Mouse (Mus musculus) hindbrain, embryonic 10.5 days (tissue): Measurements from ENCODE around the gene Ube3b. TPM values are rescaled to one million over a fixed set of nuclear protein-coding genes. Genes with fewer than 3 reads are reported as not detected.

ENCODE experiments used
- DNase-seq: peaks from one replicate; pipeline ENCODE4 v3.0.0-alpha.2; 2017; ENCODE audit warnings: low spot score
- H3K27ac ChIP-seq: fragments of 300-500 bp; sonication (generic); 2 replicates; pipeline ENCODE4 v1.5.1; 2016; ENCODE audit warnings: mild to moderate bottlenecking, moderate library complexity
- H3K27me3 ChIP-seq: fragments of 300-500 bp; sonication (generic); 2 replicates; pipeline ENCODE4 v1.6.1; 2016; ENCODE audit warnings: mild to moderate bottlenecking; ENCODE audit not compliant: poor library complexity, insufficient read depth, severe bottlenecking
- H3K36me3 ChIP-seq: fragments of 300-500 bp; sonication (generic); 2 replicates; pipeline ENCODE4 v1.6.1; 2016; ENCODE audit warnings: mild to moderate bottlenecking, moderate library complexity
- H3K4me1 ChIP-seq: fragments of 300-500 bp; sonication (generic); replicated peaks from 2 replicates; pipeline ENCODE4 v1.6.1; 2016; ENCODE audit warnings: mild to moderate bottlenecking
- H3K4me3 ChIP-seq: fragments of 300-500 bp; sonication (generic); 2 replicates; pipeline ENCODE4 v1.5.1; 2016; ENCODE audit warnings: mild to moderate bottlenecking, moderate library complexity
- H3K9me3 ChIP-seq: fragments of 300-500 bp; sonication (generic); 2 replicates; pipeline ENCODE4 v1.6.1; 2016; ENCODE audit warnings: mild to moderate bottlenecking, moderate library complexity
- WGBS: fragments of 180-500 bp; shearing (Covaris S2); methylation state at CpG from one replicate; pipeline ENCODE4 v1.1.7; 2016; 5-methylcytosine and 5-hydroxymethylcytosine counted together
- polyA plus RNA-seq: library from polyadenylated mRNA; unstranded; fragments of >200 nt; fragmentation: Nextera tagmentation; extraction: Ambion mirVana; gene quantifications from 2 replicates; pipeline ENCODE4 v1.2.1, GENCODE M21; 2016

Ube3b gene
- polyA plus RNA-seq, 1 experiment from 2014 or later = 56.2 TPM

DNA sequence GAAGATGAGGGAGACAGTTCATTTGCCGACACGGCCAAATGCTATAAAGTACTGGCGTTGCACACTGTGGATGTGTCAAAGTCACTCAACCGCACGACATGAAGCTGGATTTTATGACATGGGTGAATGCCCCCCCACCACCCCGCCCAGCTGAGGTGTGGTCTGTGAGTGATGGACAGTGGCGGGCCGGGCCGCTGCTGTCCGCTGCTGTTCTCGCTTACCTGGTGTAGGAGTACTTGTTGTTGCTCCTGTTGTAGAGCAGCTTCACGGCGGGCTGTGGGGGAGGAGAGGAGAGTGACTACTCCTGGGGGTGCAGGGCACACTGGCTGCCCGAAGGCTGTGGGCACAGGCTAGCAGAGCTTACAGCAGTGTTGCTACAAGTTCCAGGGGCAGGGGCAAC lies 12.3 kb upstream of the Ube3b start:
- no peak overlapping the region for H3K4me3 ChIP-seq
- no peaks in the 10 kb centered on the region for H3K27me3 ChIP-seq
- H3K9me3 ChIP-seq = no peaks in the 10 kb centered on the region
- 94% methylated on average over 14 of the region's 14 CpGs for WGBS
- no peak overlapping the region for H3K27ac ChIP-seq
- H3K36me3 ChIP-seq = peaks cover 100% of the 10 kb centered on the region
- no peak for DNase-seq
- H3K4me1 ChIP-seq = peaks cover 36% of the 10 kb centered on the region

DNA sequence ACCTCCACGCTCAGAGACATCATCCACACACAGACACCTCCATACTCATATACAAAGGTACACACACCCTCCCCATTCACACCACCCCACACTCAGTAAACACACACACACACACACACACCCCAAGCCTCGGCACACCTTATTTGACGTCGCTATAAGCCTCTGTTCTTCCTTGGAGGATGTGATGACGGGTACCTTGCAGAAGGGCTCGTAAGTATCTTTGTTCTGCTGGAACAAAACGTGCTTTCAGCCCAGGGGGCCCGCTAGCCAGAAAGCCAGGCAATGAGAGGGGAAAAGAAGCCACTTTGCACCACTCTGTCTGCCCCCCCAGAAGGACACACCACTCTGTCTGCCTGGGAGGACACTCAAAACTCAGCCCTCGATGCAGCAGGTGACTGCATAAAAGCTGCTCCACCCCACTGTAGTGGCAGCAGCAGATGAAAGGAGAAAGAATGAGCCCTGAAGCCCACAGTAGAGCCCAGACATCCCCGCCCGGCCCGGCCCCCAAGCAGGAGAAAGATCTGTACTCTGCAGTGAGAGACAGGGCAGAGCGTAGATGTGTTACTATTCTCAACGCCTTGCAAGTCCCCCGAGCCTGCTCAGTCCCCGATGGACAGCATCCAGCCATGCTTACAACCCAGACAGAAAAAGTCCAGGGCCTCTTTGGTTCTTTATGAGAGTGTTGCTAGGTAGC lies 11.5 kb upstream of the Ube3b start:
- no peak overlapping the region for H3K27ac ChIP-seq
- peaks cover 44% of the 10 kb centered on the region for H3K4me1 ChIP-seq
- WGBS = 91% methylated on average over 16 of the region's 16 CpGs
- H3K27me3 ChIP-seq = no peaks in the 10 kb centered on the region
- DNase-seq = no peak
- H3K4me3 ChIP-seq = no peak overlapping the region
- H3K36me3 ChIP-seq = peaks cover 100% of the 10 kb centered on the region
- no peaks in the 10 kb centered on the region for H3K9me3 ChIP-seq

DNA sequence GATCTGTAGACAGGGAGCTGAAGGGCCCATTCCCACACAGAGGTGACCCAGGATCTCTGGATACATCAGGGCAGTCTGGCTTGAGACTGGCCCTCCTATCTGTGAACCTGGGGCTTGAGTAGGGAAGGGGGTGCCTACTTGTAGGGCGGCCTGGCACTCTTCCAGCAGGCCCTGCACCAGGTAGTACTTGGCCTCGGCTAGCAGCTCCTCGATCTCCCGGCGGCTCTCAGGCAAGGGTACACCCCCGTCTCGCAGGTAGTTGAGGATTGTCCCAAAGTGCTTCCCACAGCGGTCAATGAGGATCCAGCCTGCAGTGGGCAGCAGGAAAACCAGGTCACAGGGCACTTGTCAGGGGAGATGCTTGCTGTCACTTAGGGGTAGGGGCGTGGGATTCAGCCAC lies 10.5 kb upstream of the Ube3b start:
- Histone ChIP-seq H3K27me3 (no peaks in the 10 kb centered on the region), H3K4me1 (peaks cover 51% of the 10 kb centered on the region), H3K27ac (peak overlapping the region; percentile 69), H3K36me3 (peaks cover 100% of the 10 kb centered on the region), H3K9me3 (no peaks in the 10 kb centered on the region), H3K4me3 (no peak overlapping the region)
- whole genome bisulfite sequencing = 76% methylated on average over 9 of the region's 9 CpGs
- no peak for DNase-seq

DNA sequence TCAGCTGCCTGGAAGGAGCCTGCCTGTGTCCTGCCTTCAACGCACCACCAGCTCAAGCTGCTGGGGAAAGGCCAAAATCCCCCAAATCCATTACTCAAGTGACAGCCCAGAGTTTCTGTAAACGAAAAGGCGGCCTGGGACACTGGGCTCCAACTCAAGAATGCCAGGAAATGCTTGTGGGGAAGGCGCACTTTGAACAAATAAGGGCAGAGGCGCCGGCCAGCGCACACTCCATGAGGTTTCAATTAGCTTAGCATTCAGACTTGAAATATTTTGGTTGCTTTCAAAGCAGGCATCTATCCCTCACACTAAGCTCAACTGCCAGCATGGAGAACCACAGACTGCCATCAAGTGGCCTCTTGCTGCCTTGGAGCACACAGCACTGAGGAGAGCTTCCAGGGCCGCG lies 10.0 kb upstream of the Ube3b start:
- H3K27ac ChIP-seq = peak overlapping the region; percentile 69
- no peak overlapping the region for H3K4me3 ChIP-seq
- 68% methylated on average over 9 of the region's 9 CpGs for WGBS
- H3K9me3 ChIP-seq = no peaks in the 10 kb centered on the region
- DNase-seq = peak; percentile 56
- H3K4me1 ChIP-seq = peaks cover 52% of the 10 kb centered on the region
- no peaks in the 10 kb centered on the region for H3K27me3 ChIP-seq
- H3K36me3 ChIP-seq = peaks cover 100% of the 10 kb centered on the region

DNA sequence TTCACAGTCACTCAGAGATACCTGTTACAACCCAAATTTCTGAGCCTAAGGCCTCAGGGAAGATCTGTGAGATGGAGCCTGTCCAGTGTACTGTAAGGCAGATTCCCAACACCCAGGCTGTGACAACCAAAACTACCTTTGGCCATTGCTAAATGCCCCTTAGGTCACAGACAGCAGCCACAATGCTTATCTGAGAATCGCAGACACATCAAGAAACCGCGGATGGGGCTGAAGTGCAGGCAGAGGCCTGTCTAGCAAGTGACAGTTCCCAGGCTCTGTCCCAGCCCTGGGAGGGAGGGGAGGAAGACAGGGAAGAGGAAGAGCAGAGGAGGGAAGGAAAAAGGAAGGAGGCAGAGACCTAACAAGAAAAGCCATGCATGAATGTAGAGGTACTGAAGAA lies 9.1 kb upstream of the Ube3b start:
- WGBS = 74% methylated on average over 3 of the region's 3 CpGs
- H3K36me3 ChIP-seq = peaks cover 100% of the 10 kb centered on the region
- H3K4me1 ChIP-seq = peaks cover 60% of the 10 kb centered on the region
- no peak for DNase-seq
- H3K27ac ChIP-seq = peak overlapping the region; percentile 64
- no peak overlapping the region for H3K4me3 ChIP-seq
- no peaks in the 10 kb centered on the region for H3K27me3 ChIP-seq
- H3K9me3 ChIP-seq = no peaks in the 10 kb centered on the region

DNA sequence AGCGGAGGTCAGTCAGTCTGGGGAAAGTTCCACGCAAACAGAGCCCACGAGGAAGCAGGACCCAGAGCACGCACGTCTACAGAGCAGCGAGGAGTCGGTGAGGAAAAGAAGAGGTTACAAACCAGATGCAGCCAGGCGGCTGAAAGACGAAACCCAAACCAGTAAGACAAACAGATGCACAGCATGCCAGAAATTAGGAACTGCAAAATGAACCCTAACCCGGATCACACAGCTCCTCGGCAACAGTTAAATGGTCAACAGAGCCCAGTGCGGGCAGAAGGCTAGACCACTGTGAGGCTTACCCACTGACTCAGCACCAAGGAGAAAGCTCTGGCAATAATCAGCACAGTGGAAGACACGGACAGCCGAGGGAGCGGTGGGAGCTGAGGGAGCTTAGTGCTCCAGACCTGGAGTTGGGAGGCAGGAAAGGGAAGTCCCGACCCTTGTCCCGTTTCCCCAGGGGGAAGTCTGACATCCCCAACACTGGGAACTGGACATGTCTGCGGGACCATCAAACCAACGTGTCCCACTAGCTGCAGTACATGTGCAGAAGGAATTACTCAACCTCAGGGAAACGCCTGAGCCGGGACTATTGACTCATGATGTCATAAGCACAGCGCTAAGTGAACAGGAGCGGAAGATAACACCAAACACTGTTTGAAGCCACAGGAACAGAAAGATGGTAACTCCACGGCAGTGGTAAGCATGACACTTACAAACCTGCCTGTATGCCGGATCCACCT lies 8.5 kb upstream of the Ube3b start:
- H3K4me1 ChIP-seq = peaks cover 60% of the 10 kb centered on the region
- 68% methylated on average over 25 of the region's 25 CpGs for WGBS
- H3K36me3 ChIP-seq = peaks cover 99% of the 10 kb centered on the region

DNA sequence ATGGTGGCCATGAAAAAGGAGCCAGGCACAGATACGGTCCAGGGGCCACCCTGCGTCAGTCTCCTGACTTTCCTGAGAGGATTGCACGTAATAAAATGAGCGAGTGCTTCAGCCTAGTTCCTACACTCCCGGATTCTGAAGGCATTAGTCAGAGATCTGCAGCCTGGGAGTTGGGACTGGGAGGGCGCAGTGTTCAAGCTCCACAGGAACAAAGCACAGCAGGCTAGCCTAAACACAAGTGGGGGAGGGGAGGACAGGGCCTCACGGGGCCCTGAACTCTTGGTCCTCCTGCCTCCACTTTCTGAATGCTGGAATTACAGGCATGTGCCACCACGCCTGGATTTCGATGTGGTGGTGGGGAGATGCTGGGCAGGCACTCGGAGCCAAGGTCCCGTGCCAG lies 7.8 kb upstream of the Ube3b start:
- peaks cover 67% of the 10 kb centered on the region for H3K4me1 ChIP-seq
- peaks cover 93% of the 10 kb centered on the region for H3K36me3 ChIP-seq
- H3K27ac ChIP-seq = peak overlapping the region; percentile 64
- peak; percentile 37 for DNase-seq
- no peaks in the 10 kb centered on the region for H3K9me3 ChIP-seq
- 0 out of 2 replicates have a peak overlapping the region, but pooled peaks have one; percentile 4 for H3K4me3 ChIP-seq
- 39% methylated on average over 11 of the region's 11 CpGs for WGBS
- no peaks in the 10 kb centered on the region for H3K27me3 ChIP-seq

More for the DNA sequence above, 8.5 kb upstream of the Ube3b start:
- Histone ChIP-seq H3K9me3 (no peaks in the 10 kb centered on the region), H3K4me3 (0 out of 2 replicates have a peak overlapping the region, but pooled peaks have one; percentile 4), H3K27me3 (no peaks in the 10 kb centered on the region), H3K27ac (peak overlapping the region; percentile 64; the same call in 1 of the 2 replicates)
- peak; percentile 24 for DNase-seq

DNA sequence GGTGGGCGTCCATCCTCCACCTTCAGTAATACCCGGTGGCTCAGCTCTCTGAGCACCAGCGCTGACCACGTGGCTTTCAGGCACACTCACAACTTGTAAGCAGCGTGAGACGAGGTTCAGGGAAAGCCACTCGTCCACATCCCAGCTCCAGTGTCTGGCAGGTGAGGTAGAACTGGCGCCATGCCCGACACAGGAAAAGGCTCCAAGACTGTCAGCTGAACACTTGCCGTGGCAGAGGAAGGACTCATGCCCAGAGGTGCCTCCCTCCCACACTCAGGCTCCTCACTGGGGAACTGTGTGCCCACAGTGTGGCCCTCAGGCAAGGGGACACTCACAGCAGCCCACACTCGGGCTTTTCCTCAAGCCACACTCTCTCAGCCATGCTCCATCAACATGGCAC lies 7.2 kb upstream of the Ube3b start:
- peaks cover 73% of the 10 kb centered on the region for H3K4me1 ChIP-seq
- H3K36me3 ChIP-seq = peaks cover 87% of the 10 kb centered on the region
- peak overlapping the region; percentile 64 for H3K27ac ChIP-seq
- H3K27me3 ChIP-seq = no peaks in the 10 kb centered on the region
- no peak for DNase-seq
- no peaks in the 10 kb centered on the region for H3K9me3 ChIP-seq
- H3K4me3 ChIP-seq = no peak overlapping the region
- WGBS = 75% methylated on average over 11 of the region's 11 CpGs

DNA sequence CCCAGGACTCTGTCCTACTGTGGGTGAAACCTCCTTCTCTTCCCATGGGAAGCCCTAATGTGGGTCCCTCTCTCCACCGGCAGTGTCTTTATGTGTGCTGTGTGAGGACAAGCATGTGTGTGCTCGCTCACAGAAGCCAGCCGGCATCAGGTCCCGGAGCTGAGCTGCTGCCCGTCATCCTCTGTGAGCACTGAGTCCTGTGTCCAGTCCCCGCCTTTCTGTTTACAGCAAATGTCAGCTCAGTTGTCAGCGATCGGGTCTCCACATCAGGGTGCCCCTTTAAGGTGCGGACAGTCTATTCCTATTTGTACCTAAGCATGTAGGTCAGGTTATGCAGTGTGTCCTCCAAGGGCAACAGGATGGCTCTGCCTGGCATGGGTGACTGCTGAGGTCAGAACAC lies 6.8 kb upstream of the Ube3b start:
- Histone ChIP-seq H3K36me3 (peaks cover 83% of the 10 kb centered on the region), H3K9me3 (no peaks in the 10 kb centered on the region), H3K4me1 (peaks cover 76% of the 10 kb centered on the region), H3K27me3 (no peaks in the 10 kb centered on the region), H3K4me3 (no peak overlapping the region), H3K27ac (peak overlapping the region; percentile 64; the same call in 1 of the 2 replicates)
- DNase-seq = no peak
- WGBS = 84% methylated on average over 9 of the region's 9 CpGs

DNA sequence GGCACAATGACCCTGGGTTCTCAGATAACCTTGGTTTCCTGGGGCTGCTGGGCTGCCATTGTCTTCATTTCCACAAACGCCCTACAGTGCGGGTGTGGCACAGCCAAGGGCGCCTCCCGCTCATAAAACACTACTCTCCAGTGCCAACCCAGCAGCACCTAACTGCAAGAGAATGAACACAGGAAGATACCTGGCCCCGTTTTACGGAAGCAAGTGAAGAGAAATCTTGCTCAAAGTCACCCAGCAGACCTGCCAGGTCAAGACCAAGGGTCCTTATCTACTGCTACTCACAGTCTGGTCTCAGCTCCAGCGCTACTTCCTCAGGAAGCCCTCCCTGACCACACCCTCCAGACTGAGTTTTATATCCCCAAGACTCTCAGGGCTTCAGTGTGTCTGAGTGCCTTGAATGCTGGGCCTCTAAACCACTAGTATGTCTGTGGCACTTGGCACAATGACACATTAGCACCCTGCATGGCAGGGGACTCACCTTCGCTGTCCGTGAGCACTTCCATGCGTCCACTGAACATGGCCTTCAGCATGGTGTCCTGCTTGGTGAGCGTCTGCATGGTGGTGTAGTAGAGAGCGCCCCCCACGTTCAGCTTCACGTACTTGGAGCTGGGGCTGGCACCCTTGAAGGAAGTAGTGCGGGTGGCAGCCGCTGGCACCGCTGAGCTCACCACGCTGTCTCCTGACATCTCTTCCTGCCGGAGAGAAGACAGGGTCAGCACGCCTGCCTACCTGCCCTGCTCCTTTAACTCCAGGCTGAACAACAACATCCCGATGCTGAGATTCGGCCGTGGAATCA lies 5.8 kb upstream of the Ube3b start:
- Histone ChIP-seq H3K9me3 (no peaks in the 10 kb centered on the region), H3K27me3 (no peaks in the 10 kb centered on the region), H3K36me3 (peaks cover 72% of the 10 kb centered on the region), H3K27ac (0 out of 2 replicates have a peak overlapping the region, but pooled peaks have one; percentile 18), H3K4me3 (no peak overlapping the region), H3K4me1 (peaks cover 83% of the 10 kb centered on the region)
- WGBS = 90% methylated on average over 23 of the region's 23 CpGs
- DNase-seq = no peak

DNA sequence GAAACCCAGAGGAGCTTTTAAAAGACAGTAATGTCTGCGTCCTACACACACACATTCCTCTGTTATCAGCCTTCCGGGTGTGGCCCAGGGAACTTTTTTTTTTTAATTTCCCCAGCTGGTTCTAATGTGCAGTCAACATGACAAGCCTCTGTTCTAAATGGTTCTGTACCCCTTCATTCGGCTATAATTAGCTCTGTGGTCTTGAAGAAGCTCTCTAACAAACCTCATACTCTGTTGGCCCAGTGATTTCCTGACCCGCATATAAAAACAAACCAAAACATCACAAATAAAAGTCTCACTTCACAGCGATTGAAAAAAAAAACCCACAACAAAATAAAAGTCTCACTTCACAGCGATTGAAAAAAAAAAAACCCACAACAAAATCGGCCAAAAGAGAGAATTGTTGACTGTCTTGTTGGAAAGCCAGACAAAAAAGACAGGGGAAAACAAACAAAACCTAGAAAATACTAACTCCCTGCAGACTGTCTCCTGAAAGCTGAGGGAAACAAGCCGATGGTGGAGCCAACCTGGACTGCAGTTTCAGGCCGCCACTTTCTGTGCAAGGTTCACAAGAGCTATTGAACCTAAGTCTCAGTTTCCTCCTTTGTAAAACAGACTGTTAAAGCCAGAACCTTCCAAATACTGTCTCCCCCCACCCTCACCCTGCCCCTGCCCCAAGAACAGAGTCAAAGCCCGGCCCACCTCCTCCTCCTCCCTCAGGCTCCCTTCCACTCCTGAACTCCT lies 2.1 kb upstream of the Ube3b start:
- Histone ChIP-seq H3K36me3 (peaks cover 41% of the 10 kb centered on the region), H3K4me1 (peaks cover 66% of the 10 kb centered on the region), H3K4me3 (peak overlapping the region; percentile 96), H3K27ac (0 out of 2 replicates have a peak overlapping the region, but pooled peaks have one; percentile 98), H3K27me3 (no peaks in the 10 kb centered on the region), H3K9me3 (peaks cover 3% of the 10 kb centered on the region; the same call in 1 of the 2 replicates)
- DNase-seq = no peak
- WGBS = 77% methylated on average over 10 of the region's 10 CpGs

DNA sequence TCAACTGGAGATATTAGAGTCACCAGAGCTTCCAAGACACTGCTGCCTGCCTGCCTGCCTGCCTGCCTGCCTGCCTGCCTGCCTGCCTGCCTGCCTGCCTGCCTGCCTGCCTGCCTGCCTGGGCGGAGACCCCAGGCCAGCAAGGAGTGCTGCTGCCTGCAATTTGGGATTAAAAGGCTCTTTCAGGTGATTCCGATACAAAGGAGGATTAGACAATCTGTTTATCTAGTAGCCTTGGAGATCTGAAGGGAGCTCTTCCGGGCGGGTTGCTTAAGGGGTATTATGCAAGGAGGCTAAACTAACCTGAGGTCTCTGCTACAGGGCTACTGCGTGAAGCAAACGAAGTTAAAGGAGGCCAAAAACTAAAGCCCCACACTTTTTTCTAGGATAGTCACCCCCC lies 1.5 kb upstream of the Ube3b start:
- Histone ChIP-seq H3K4me1 (peaks cover 60% of the 10 kb centered on the region), H3K9me3 (peaks cover 3% of the 10 kb centered on the region; the same call in 1 of the 2 replicates), H3K27me3 (no peaks in the 10 kb centered on the region), H3K36me3 (peaks cover 39% of the 10 kb centered on the region), H3K4me3 (peak overlapping the region; percentile 96), H3K27ac (peak overlapping the region; percentile 98)
- WGBS = 55% methylated on average over 6 of the region's 6 CpGs
- DNase-seq = no peak
